Mouse (Mus musculus) liver (tissue): Measurements from ENCODE around the gene Sema4d.

Experiments used
- DNase-seq: peaks from one replicate; pipeline ENCODE4 v3.0.0-alpha.2; 2020; ENCODE audit warnings: mixed read lengths

Sema4d gene

GRCm38 (mm10) chr13:51659573-51659972 is 134.0 kb downstream of the Sema4d start:
- DNase-seq = no peak

- DNase-seq = no peak
Measured at GRCm38 (mm10) chr13:51658094-51658493, 135.5 kb downstream of the Sema4d start.

GRCm38 (mm10) chr13:51656516-51657235 is 136.9 kb downstream of the Sema4d start:
- DNase-seq = no peak

- no peak for DNase-seq
Measured at GRCm38 (mm10) chr13:51653961-51654360, 139.6 kb downstream of the Sema4d start.

- no peak for DNase-seq
Measured at GRCm38 (mm10) chr13:51653159-51653558, 140.4 kb downstream of the Sema4d start.

- peak; percentile 92 for DNase-seq
Measured at GRCm38 (mm10) chr13:51651408-51652064, 142.0 kb downstream of the Sema4d start, which contains the start of gene Secisbp2. TSS of gene Secisbp2 (plus strand) at chr13:51651697.

- no peak for DNase-seq
Measured at GRCm38 (mm10) chr13:51649740-51650139, 143.8 kb downstream of the Sema4d start.

GRCm38 (mm10) chr13:51648237-51648636 is 145.3 kb downstream of the Sema4d start:
- peak; percentile 77 for DNase-seq

- no peak for DNase-seq
Measured at GRCm38 (mm10) chr13:51647770-51648169, 145.8 kb downstream of the Sema4d start.

- DNase-seq = peak; percentile 9
Measured at GRCm38 (mm10) chr13:51646362-51647027, 147.1 kb downstream of the Sema4d start.

GRCm38 (mm10) chr13:51645872-51646271 is 147.7 kb downstream of the Sema4d start:
- DNase-seq = peak; percentile 63

GRCm38 (mm10) chr13:51644829-51645789 is 148.4 kb downstream of the Sema4d start, which contains the start of gene Cks2:
TSS of gene Cks2 (plus strand) at chr13:51645232.
- DNase-seq = peak; percentile 99

- no peak for DNase-seq
Measured at GRCm38 (mm10) chr13:51643924-51644828, 149.4 kb downstream of the Sema4d start.

GRCm38 (mm10) chr13:51642171-51642778 is 151.3 kb downstream of the Sema4d start:
- DNase-seq = no peak

- no peak for DNase-seq
Measured at GRCm38 (mm10) chr13:51641424-51641823, 152.1 kb downstream of the Sema4d start.

- no peak for DNase-seq
Measured at GRCm38 (mm10) chr13:51638958-51639357, 154.6 kb downstream of the Sema4d start.
